Mouse (Mus musculus) frontal cortex, postnatal 10 days (tissue): ENCODE measurements around the gene Atoh7.

ENCODE experiments used
- DNase-seq, 2 experiments: peaks; one replicate each; pipeline ENCODE4 v3.0.0; 2022; ENCODE audit warnings: low spot score in 2 of 2, mixed read lengths in 1 of 2

Gene Atoh7

DNA sequence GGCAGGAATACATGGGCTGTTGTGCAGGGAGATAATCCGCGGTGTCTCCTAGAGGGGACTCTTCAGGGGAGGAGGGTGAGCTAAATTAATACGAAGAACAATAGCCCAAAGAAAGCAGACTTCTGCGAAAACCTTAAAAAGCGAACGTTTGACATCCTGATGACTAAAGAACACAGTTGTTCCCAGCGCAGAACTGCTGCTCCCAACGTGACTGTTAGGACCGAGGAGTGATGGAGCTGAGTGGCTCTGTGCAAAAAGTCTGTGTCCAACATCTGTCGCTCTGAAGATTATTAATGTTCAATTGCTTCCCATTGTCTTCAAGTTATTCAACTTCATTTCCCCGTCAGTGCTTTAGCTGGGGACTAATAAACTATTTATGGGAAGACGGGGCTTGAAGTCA, 1.3 kb upstream of the Atoh7 start:
- no peak for DNase-seq

DNA sequence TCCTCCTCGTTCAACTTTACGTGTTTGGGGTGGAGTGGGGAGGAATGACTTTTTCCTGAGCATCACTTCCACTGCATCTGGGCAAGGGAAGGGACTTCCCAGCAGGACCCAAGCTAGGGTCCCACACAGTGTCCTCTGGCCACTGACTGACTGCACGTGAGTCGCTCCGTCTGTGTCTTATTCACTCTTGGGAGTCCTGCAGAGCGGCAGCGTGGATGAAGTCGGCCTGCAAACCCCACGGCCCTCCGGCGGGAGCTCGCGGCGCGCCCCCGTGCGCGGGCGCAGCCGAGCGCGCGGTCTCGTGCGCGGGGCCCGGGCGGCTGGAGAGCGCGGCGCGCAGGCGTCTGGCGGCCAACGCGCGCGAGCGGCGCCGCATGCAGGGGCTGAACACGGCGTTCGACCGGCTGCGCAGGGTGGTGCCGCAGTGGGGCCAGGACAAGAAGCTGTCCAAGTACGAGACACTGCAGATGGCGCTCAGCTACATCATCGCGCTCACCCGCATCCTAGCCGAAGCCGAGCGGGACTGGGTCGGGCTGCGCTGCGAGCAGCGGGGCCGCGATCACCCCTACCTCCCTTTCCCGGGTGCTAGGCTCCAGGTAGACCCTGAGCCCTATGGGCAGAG, 601 bp downstream of the Atoh7 start:
- peak in 1 of 2 experiments; percentile 55 for DNase-seq

DNA sequence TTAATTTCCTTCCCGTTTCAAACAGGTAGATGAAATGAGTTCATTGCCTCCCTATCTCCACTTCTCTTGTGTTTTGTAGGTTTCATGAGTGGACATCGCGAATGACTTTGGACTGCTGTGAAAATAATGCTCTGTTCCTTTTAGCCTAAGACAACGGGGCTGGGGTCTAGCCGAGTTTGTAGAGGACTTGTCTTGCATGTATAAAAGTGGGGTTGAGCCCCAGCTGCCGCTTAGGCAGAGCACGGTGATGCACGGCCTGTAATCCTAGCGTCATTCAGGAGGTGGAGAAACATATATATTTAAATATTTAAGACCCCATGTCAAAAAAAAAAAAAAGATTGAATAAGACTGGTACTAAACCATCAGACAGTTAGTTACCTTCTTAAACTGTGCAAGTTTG, 1.2 kb downstream of the Atoh7 start:
- DNase-seq = no peak

DNA sequence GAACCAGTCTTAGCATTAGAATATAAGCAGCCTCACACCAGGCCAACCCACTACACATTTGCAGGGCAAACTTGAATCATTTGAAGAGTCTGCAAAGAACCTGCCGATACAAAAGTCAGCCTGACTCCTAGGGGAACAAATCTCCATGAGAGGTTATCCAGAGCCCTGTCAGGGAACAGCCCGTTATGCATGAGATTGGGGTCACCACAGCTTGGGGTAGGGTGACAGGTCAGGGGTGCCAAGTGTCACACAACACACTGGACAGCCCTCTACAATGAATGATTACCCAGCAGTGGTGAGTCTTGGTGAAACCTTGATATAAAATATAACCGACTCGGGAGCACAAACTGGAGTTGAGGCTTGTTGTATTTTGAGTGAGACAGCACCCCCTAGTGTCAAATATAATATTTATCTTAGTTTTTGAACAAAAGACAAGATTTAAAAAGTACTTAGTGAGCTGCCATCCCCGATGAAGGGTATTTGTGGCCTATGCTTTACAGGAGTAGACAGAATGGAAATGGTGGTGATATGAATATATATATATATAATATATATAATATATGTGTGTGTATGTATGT, 13.7 kb downstream of the Atoh7 start:
- DNase-seq = no peak

DNA sequence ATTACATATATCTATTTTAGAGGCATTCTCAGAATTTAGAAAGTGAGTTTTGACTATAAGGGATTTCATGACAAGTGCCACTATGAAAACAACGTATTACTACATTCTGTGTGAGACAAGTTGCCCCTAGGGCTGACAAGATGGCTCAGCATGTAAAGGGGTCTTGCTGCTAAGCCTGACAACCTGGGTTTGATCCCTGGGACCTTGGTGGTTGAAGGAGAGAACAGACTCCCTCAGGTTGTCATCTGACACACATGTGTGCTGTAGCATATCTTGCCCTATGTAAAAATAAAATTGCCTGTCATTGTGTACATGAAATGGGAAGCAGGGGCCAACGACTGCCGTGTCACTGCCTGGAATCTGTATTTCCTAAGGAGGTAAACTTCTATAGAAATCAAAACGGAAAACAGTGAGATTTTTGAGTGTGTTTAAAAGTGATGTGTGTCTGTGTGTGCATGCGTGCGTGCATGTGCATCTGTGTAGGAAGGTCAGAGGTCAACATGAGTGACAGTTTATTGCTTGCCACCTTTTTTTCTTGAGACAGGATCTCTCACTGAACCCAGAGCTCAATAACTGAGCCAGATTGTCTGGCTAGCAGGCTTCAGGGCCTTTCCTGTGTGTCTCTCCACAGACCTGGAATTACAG, 14.4 kb downstream of the Atoh7 start:
- no peak for DNase-seq

DNA sequence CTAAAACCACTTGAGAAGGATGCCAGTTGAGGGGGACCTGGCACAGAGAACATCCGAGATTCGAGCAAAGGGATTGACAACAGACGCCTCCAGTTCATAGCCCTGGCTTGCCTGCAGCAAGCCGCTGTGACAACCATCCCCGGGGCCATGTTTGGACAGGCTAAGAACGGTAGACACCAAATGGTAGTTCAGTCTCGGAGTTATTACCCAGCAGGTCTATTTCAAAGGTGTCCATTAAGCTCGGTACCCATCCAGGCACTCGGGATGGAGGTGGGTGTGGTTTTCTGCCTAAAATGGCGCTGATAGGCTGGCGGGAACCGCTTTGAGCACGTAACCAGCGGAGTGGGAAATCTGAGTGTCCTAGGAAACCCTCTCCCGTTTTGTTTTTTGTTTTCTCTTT, 16.4 kb downstream of the Atoh7 start:
- DNase-seq = no peak

DNA sequence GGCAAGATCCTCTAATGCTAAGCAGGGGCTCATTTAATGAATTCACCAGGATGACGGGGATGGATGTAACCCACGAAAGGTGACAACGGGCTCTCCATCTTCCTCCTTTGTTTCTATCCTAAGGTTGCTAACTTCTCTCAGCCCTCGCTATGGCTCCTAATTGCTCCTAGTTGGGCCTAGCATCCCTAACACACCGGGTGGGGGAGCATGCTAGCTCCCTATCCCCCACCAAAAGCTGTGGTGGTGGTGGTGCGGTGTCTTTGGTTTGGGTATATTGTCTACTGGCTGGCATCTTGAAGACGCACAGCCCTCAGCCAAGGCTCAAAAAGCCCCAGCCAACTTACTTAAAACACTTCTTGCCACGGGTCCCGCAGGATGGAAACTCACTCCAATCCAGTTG, 16.9 kb downstream of the Atoh7 start:
- DNase-seq = no peak

DNA sequence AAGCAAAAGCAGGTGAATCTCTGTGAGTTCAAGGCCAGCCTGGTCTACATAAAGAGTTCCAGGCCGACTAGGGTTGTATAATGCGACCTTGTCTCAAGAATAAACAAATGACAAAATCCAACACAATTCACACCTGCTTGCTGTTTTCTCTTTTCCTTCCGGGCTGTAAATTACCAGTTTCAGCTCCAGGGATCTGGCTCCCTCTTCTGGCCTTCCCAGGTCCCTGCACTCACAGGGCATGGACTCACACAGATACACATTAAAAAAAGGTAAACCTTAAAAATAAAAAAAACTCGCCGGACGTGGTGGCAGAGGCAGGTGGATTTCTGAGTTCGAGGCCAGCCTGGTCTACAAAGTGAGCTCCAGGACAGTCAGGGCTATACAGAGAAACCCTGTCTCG, 18.1 kb downstream of the Atoh7 start:
- DNase-seq = no peak

DNA sequence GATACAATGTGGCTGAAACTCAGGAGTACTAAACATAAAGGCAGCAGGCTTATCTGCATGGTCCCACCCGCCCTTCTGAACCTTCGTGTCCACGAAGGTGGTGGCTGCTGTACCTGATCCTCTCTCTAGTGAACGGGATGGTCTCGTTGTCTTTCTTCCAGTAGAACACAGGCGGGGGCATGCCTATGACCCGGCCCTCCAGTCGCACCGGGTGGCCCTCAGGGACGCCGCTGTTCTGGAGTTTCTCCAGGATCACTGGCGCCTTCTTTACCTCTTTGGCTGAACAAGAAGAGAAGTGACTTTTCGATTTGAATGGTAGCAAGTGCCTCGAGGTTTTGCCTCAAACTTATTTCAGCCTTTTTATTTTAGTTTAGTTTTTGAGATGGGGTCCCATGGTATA, 20.5 kb downstream of the Atoh7 start:
- no peak for DNase-seq

DNA sequence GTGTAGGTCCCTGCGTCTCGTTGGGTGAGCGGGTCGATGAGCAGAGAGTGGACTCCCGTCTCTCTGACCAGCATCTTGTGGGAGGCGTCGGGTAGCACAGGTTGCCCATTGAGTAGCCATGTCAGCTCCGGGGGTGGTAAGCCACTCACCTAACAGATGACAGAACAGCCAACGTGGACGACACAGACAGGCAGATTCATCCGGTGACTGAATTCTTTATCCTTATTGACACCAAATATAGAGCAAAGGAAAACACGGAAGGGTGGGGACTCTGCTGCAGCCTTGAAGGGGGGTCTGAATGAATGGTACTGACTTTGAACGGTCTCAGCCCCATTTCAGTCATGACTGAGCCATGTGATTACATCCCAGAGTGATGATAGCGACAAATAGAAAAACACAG, 22.5 kb downstream of the Atoh7 start:
- no peak for DNase-seq

DNA sequence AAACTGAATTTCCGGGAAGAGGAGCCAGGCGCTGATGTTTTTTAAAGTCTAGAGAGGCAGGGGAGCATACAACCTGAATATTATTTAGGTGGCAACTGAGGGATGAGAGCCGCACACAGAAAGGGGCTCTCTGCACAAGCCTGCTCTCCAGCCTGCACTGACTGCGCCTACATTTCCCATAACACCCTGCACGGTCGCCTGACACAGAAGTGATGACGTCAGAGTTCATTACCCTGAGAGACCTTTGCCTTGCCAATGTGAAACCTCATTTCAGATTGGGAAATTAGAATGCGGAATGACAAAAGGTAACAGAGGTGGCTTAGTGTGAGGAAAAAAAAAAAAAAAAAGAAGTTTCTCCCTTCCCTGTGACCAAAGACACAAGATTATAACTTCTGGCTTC, 23.1 kb downstream of the Atoh7 start:
- peak in 1 of 2 experiments; percentile 34 for DNase-seq

DNA sequence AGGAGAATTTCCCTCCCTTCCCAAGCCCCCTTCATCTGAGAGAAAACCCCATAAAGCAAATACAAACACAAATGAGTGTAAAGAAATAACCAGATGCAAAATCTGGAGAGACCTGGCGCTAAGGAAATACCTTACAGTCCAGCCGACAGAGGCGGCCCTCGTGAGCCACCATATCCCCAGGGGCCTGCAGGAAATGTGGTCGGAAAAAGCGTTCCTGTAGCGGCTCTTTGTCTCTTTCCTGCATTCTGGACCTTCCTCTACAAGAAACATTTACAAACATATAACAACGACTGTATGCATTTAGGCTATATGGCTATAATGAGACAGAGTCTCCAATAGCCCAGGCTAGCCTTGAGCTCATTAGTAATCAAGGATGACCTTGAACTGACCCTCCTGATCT, 23.7 kb downstream of the Atoh7 start:
- no peak for DNase-seq

DNA sequence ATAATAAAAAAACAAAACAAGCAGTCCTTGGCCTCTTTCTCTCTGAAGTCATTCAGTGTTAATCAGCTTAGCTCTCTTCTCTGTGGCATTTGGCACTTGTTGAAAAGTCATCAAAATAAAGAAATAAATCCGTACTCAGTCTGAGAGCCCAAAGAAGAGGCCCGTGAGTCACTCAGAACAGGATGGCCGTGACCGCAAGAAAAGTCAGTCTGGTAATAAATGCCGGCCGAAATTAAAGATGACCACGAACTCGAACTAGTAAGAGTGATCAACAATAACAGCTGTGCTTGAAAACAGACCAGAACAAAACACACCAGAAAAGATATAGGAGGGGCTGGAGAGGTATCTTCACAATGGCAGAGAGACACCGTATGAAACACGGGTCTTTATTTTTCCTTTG, 24.6 kb downstream of the Atoh7 start:
- no peak for DNase-seq

DNA sequence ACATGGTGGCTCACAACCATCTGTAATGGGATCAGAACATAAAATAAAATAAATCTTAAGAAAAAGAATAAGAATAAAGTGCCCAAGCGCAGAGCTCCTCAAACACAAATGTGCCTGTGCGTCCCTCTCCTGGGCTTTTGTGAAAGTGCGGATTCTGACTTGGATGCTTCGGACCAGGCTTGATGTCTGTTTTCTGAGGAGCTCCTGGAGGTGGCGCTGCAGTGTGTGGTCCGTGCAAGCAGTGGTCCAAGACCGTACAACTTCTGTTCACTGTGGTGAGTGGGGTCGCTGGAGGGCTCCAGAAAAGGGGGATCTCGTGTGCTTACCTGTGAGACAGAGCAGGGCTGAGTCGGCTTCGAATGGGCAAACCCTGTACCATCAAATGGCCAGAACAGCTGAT, 25.9 kb downstream of the Atoh7 start:
- no peak for DNase-seq

DNA sequence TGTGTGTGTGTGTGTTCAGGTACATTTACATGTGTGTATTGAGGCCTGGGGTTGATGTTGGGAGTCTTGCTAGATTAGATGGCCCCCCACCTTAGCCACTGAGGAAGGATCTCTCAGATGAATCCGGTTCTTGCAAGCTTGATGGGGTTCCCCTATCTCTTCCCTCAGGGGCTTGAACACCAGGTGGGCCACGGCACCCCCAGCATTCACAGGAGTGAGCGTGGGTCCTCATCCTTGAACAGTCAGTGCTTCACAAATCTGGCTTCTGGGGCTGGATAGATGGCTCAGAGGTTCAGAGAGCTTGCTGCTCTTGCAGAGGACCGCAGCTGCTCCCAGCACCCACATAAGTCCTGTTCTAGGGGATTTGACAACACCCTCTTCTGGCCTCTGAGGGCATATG, 26.7 kb downstream of the Atoh7 start:
- no peak for DNase-seq

DNA sequence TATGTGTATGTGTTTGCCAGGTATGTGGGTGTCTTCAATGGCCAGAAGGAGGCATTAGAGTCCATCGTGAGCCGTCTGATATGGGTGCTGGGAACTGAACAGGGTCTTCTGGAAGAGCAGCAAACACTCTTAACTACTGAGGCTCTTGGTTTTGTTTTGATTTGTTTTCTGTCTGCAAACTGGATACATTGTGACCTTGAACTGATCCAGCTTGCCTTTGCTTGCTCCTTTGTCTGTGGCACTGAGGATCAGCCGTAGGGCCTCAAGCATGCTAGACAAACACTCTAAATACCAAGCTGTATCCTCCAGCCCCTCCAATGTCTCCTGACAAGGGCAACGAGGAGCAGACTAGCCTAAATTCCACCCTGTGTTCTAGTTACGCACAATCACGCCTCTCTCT, 27.7 kb downstream of the Atoh7 start:
- no peak for DNase-seq

DNA sequence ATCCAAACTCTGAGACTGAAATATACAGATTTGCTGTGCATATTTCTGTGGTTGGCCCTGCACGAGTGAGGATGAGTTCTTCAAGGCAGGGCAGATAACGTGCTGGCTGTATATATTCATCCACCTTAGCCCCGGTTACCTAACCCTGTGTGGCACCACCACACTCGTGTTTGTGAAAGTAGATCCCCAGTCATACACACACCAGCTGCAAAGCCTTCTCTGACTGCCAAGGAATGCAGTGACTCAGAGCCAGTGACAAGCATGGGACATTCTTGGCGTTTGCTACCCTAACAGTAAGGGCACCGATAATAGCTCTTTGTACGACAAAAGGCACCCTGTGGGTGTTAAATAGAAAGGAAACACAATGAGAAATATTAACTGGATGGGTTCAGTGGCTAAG, 28.8 kb downstream of the Atoh7 start:
- no peak for DNase-seq

DNA sequence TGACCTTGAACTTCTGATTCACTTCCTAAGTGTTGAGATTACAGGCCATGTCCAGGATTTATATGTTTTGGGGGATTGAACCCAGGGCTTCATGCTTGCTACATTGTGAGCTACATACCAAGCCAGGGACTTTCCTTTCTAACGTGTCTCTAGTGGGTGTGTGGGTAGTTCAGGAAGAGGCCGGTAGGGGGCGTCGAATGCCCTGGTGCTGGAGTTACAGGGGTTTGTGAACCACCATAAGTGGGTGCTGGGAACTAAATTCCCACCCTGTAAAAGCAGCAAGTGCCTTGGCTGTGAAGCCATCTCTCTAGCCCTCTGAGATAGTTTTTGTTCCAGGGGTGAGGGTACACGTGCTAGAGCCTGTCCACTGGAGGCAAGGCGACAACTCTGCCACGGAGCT, 31.0 kb downstream of the Atoh7 start:
- no peak for DNase-seq

DNA sequence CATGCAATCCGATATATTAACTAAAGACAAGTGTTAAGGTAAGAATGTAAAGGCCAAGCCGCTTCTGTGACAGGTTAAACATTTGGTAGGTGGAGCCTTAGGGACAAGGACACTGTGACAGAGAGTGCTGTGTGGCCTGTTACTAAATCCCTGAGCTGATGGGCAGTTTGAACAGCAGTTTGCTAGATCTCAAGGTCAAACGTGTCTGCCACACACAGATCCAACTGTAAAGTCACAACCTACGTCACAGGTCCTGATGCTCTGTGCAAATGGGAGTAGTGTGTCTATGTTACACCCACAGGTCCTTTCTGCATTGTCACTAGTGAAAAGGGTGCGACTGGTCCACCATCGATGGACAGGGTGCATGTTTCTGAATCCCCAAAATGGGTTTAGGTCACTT, 32.9 kb downstream of the Atoh7 start:
- no peak for DNase-seq

DNA sequence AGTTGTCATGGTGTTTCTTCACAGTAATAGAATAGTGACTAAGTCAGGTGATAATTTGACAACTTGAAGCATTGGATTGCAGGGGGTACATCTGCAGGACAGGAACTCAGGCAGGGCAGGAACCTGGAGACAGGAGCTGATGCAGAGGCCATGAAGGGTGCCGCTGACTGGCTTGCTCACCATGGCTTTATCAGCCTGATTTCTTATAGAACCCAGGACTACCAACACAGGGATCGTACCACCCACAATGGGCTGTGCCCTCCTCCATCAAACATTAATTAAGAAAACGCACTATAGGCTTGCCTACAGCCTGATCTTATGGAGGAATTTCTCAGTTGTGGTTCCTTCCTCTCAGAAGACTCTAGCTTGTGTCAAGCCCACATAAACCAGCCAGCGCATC, 33.9 kb downstream of the Atoh7 start:
- no peak for DNase-seq

DNA sequence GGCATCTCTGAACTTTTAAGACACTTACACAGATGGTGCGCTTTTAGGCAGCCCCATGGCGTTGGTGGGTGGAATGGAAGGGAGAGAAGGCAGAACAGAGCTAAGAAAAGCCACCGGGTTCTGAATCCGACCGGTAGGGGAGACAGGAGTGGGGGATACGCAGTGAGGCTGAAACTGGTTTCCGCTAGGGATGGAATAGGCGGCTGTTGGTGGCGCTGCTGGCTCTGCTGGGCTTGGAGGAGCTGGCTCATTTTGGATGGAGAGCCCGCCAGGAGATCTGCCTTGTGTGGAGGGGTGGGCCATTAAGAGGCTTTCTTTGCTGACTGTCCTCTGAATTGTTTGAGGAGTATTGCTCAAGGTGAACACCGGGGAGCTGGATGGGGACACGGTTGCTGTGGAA, 36.2 kb downstream of the Atoh7 start:
- DNase-seq = no peak

DNA sequence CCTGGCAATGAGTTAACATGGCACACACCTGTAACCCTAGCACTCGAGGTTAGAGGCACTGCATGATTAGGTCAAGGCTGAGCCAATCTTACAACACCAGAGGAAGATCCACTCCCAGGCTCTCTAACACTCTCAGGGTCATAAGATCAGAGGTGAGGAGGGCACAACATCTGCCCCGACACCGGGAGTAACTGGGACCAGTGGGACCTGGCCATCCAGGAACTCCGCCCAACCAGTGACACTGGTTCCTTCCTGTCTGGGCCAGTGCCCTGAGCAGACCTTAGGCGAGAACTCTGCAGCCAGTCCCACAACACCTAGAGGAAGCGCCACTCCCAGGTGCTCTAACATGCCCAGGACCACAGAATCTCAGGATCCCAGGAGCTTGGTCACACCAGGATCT, 37.0 kb downstream of the Atoh7 start:
- no peak for DNase-seq

DNA sequence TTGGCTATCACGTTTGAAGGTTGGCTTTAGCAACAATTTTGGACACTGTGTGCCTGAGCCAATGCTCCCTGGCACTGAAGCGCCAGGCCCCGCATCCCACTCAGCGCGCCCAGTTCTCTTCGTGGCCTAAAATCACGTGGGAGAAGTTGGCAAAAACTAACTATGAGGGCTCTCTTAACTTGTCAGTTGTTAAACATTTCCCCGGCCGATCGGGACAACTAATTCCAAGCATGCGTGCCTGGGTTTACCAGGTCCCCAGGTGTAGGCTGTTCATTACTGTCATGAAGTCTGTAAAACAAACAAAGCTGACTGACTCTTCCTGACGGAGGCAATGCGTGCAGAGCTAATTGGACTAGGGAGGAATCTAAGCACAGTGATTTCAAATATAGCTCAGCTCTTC, 43.2 kb downstream of the Atoh7 start:
- no peak for DNase-seq
